Mouse (Mus musculus) kidney, postnatal 36 days (tissue): ENCODE data around the gene Sytl5.

Experiments
- DNase-seq, 2 experiments: peaks; one replicate each; pipeline ENCODE4 v3.0.0; 2021 to 2022; ENCODE audit warnings: mixed read lengths in 2 of 2

The Sytl5 gene

DNA sequence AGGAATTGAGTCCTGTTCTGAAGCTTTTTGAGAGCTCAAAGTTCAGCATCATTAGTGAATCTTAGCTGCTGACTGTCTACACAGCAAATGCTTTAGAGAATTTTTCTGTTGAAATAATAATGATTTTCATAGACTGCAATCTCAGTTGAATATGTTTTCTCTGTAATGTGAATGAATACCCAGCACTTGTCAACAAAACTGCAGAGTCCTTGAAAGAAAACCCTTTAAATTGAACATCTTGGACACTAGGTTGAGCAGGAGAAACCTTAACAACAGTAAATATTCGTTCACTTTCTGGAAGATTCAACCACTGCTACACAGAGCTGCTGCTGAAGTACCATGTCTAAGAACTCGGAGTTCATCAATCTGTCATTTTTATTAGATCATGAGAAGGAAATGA, at the start of gene Sytl5:
TSS of gene Sytl5 (plus strand) at position 301 of the 400 bp plus-strand sequence.
- DNase-seq, result no peak

DNA sequence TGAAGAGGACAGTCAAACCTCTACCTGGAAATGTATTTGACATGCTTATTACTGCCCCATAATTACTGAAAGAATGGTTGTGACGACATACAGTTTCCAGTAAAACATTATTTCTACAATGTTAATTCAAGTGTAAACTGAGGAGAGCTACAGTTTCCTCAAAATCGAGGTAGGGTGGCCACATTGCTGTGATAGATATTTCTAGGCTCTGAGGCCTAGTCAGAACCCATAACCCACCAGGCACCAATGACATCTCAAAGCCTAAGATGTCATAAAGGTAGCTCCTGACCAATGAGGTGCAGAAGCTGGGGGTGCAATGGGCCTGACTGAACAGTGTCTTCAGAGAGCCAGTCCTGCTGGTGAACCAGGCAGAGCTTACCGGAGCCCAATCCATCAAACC, 38.8 kb upstream of the Sytl5 start, which contains the start of gene Hypm:
TSS of gene Hypm (plus strand) at position 301 of the 400 bp plus-strand sequence.
- no peak for DNase-seq

DNA sequence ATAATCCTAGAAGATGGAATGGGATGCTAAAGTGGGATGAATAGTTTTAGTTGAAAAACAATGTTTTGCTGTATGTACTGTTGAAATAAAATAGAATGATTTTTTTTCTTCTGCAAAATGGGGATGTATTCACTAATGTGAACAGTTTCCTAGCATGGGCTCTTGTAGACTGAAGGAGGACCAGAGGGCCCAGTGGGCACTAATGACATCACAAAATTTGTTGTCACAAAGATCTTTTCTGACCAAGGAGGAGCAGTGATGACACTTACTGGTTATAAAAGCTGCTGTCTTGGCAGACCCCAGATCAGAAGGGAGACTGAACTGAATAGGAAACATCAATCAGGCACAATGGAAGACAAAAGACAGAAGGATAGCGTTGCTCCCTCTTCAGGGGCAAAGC, 36.0 kb upstream of the Sytl5 start, which contains the start of gene H2al3:
TSS of gene H2al3 (plus strand) at position 301 of the 400 bp plus-strand sequence.
- DNase-seq, result no peak

DNA sequence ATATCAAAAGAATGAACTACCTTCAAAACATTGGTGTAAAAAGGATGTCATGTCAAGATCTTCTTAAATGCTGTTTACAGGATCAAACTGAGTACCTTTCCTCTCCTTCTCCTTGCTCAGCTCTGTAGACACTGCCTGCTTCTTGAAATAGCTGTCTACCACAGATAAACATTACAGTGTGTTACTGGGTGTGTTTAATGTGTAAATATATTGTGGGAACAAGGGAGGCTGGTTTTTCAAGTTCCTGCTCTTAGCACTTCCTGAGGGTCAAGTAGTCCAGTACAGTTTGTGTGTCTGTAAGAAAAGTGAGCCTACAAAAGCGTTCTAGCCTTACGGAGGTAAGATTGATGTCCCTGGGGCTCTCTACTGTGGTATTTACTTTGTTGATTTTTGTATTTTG, 23.6 kb upstream of the Sytl5 start:
- no peak for DNase-seq

DNA sequence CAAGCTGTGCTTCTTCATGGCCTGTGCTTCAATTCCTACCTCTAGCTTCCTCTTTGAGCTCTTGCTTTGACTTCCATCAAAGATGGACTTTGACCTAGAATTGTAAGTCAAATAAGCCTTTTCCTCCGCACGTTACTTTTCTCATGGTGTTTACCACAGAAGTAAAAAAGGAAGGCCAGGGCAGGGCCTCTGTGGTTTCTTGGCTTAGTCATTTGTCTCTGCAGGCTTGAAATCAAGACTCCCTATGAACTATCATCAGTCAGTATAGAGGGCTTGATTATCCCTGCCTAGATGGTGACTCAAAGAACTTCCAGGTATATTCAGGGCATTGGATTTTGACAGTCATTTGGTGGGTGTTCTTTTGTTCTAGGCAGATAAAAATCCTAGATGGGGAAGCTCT, 9.9 kb upstream of the Sytl5 start:
- DNase-seq, result no peak

DNA sequence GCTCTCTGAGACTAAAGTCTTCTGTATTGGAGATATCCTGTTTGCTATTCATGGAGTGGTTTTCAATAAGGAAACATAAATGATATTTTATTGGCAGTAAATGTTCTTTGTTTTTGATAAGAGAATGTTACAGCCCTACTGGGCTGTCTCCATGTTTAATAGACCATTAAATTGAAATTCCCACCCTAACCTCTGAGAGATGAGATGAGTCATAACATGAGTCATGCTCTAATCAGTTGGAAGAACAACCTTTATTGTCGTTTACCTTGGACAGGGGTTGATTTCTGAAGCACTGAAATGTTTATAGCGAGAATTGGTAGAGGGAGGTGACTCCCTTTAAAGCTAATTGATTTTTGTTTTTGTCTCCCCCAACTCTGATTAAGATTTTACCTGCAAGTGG, 24.1 kb downstream of the Sytl5 start:
- no peak for DNase-seq

DNA sequence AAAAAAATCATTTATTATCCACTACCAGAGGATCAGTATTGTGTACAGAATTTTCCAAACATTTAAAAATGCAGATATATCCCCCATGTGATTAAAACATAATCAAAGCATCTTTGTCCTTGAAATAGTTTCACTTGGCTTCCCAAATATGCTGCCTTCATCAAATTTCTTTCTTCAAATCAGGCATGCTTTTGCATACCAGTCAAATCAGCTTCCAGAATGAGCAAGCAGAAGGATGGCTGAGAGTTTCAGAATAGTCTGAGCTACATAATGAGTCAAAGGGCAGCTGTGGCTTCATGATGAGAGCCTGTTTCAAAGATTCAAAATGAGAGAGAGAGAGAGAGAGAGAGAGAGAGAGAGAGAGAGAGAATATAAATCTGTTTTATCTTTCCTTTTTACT, 48.4 kb downstream of the Sytl5 start:
- no peak for DNase-seq

DNA sequence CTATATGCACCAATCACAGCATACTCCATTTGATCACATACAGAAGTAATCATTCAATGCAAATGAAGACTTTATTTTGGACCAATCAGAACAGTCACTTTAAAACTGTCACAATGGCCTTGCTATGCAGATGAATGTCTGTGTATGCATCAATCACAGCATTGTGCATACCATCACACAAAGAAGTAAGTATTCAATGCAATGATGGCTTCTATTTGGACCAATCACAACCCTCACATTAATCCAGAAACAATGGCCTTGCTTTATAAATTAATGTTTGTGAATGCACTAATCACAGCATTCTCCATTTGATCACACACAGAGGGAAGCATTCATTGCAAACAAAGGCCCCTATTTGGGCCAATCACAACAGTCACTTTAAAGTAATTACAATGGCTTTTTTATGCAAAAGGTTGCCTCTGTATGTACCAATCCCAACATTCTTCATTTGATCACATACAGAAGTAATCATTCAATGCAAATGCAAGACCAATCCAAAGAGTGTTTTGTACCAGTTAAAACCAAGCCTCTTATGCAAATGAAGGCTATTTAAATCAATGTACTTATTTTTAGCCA, 98.8 kb downstream of the Sytl5 start:
- no peak for DNase-seq

DNA sequence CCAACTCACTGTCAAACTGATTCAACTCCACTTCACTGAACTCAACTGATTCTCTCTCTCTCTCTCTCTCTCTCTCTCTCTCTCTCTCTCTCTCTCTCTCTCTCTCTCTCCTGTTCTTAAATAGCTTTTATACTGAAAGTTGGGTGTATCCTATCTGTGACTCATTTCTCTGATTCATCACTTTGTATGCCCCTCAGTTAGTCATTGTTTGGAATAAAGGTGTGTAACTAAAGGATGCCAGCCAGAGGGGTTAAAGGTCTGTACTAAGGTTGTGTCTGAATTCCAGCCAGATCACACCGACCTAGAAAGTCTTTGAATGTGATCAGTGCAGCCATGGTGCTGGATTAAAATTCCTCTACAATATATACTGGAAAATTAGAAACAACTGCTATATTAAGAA, 115.3 kb downstream of the Sytl5 start:
- no peak for DNase-seq

DNA sequence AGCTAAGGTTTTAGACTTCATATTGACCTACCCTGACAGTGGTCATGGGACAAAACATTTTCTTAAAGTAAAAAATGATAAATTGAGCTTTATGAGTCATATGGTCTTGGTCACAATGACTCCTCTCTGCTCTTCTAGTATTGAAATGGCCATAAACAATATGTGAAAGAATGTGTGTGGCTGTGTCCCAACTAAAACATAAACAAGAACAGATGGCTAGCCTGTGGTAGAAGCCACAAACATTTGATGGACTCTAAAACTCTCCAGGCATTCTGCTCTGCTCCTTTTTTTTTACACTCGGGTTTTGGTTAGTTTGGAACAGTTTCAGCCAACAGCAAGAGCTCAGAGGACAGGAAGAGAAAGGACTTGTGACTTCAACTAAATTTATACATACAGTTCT, 120.5 kb downstream of the Sytl5 start:
- no peak for DNase-seq

DNA sequence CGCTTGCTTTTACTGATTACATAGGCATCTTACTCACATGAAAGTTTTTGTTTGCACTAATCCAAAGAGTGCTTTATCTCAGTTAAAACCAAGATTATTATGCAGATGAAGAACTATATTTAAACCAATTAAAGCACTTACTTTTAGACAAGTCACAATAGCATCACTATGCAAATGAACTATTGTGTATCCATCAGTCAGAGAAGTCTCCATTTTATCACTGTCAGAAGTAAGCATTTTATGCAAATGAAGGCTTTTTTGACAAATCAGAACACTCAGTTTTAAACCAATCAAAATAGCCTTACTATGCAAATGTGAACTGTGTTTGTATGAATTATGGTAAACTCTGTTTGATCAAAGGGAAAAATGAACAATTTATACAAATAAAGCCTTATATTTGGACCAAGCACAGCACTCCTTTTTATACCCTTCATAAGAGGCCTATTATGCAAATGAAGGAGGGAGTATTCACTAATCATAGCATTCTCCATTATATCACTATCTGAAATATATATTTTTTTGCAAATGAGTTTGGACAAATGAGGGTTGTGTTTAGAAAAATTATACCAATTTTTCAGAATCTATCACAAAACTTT, 122.4 kb downstream of the Sytl5 start:
- no peak for DNase-seq

DNA sequence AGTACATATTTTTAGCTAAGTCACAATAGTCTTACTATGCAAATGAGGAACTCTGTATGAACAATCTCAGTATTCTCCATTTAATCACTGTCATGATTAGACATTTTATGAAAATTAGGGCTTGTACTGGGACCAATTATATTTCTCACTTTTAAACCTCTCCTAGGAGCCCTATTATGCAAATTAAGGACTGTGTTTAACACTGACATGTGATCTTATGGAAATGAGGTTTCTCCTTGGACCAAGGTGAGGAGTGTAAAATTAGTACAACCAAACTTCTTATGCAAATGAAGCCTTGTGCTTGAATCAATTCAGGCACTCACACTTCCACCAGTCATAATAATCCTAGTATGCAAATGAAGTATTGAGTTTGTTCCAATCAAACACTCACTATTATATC, 124.8 kb downstream of the Sytl5 start:
- DNase-seq, result no peak

DNA sequence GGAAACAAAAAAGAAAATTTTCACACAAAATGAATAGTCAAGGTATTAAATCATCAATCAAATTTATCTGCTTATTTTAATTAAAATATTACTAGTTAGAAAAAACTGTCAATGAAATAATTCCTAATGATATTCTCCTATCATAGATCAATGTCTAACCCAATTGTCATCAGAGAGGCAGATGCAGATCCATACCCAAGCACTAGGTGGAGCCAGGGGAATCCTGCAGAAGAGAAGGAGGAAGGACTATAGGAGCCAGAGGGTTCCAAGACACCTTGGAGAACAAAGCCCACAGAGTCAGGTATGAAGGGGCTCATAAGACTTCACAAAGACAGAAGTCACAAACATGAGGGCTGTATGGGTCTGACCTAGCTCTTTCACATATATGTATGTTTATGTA, 149.2 kb downstream of the Sytl5 start:
- peak in 1 of 2 experiments; percentile 6 for DNase-seq
